Mouse (Mus musculus) embryonic fibroblast, embryonic 13.5 days (primary cell): ENCODE measurements around the gene Ddx27.

ENCODE experiments used
- CTCF ChIP-seq: IDR thresholded peaks from 2 replicates; pipeline ENCODE4 v1.5.1; 2011; ENCODE audit warnings: mild to moderate bottlenecking, control low read depth, low read length, moderate library complexity, borderline replicate concordance; ENCODE audit not compliant: insufficient read depth
- POLR2A ChIP-seq: IDR thresholded peaks from 2 replicates; pipeline ENCODE4 v1.6.1; 2011; ENCODE audit warnings: low read depth, mild to moderate bottlenecking, control low read depth, low read length, moderate library complexity

- TF ChIP-seq POLR2A: peak; percentile 67
- TF ChIP-seq CTCF: no peak
These were observed 51.8 kb downstream of the Ddx27 start for GRCm38 (mm10) chr2:167066528-167067516.
